ENCODE assay signal across 8 mouse cellular contexts in genomic region chr4:108999999-109000950, GRCm38 (mm10). TPM values are rescaled to one million over a fixed set of nuclear protein-coding genes. Genes with fewer than 3 reads are reported as not detected.
DNase-seq lines count a peak whose midpoint lies in the region; ATAC-seq and TF ChIP-seq lines count a peak whose summit lies in the region.

Gene Nrd1 (plus strand): TSS chr4:109000655.

- peak; percentile 96 for DNase-seq in MN1 (ENCODE audit: low spot score)
- DNase-seq in cerebellum, adult 9-10 months: peak; percentile 99
- peak; percentile 99 for DNase-seq in hindbrain, embryonic 10.5 days (ENCODE audit: low spot score)
- peak; percentile 99 for DNase-seq in layer of hippocampus, adult 9-11 months
- peak; percentile 99 for DNase-seq in lung, postnatal 0 days (ENCODE audit: low spot score)
- peak; percentile 97 for DNase-seq in ovary, postnatal 14 days (ENCODE audit: low spot score)
- DNase-seq in thymus, postnatal 14 days: peak; percentile 99

- TF ChIP-seq EP300 in lung, postnatal 0 days (IDR thresholded peaks at IDR 0.05): no peak

- no peaks in the 10 kb centered on the region for H3K27me3 ChIP-seq in hindbrain, embryonic 10.5 days (ENCODE audit: insufficient read depth, poor library complexity, severe bottlenecking)
- no peaks in the 10 kb centered on the region for H3K27me3 ChIP-seq in lung, postnatal 0 days (replicated peaks; ENCODE audit: insufficient read depth, low read length)

- WGBS in hindbrain, embryonic 10.5 days: under 1% methylated on average over 58 of the region's 58 CpGs
- WGBS in lung, postnatal 0 days: under 1% methylated on average over 57 of the region's 58 CpGs

- H3K9me3 ChIP-seq in hindbrain, embryonic 10.5 days: no peaks in the 10 kb centered on the region
- H3K9me3 ChIP-seq in lung, postnatal 0 days (ENCODE audit: low read length): no peaks in the 10 kb centered on the region

- peak; percentile 96 for ATAC-seq in frontal cortex, adult (ENCODE audit: low TSS enrichment)
- ATAC-seq in lung, postnatal 0 days: peak; percentile 99

- peaks cover 16% of the 10 kb centered on the region for H3K36me3 ChIP-seq in hindbrain, embryonic 10.5 days
- no peaks in the 10 kb centered on the region for H3K36me3 ChIP-seq in lung, postnatal 0 days (ENCODE audit: insufficient read depth, low read length)

- H3K4me1 ChIP-seq in hindbrain, embryonic 10.5 days (replicated peaks): peaks cover 22% of the 10 kb centered on the region
- peaks cover 4% of the 10 kb centered on the region; the same call in 1 of the 2 replicates for H3K4me1 ChIP-seq in lung, postnatal 0 days (ENCODE audit: insufficient read depth, low read depth, low read length)

- 0 out of 2 replicates have a peak, but pooled peaks have one; percentile 6 for TF ChIP-seq CTCF in lung, postnatal 0 days (IDR thresholded peaks at IDR 0.05)

- peak within 1 kb of the TSS; percentile 93 for H3K27ac ChIP-seq in hindbrain, embryonic 10.5 days
- peak within 1 kb of the TSS; percentile 95 for H3K27ac ChIP-seq in lung, postnatal 0 days (ENCODE audit: low read length)

- peak within 1 kb of the TSS; percentile 62 for H3K4me2 ChIP-seq in lung, postnatal 0 days (replicated peaks; ENCODE audit: low read depth, low read length)

- peak within 1 kb of the TSS; percentile 89 for H3K4me3 ChIP-seq in hindbrain, embryonic 10.5 days
- H3K4me3 ChIP-seq in lung, postnatal 0 days (ENCODE audit: low read depth, low read length): peak within 1 kb of the TSS; percentile 70

- peak within 1 kb of the TSS; percentile 46 for H3K9ac ChIP-seq in lung, postnatal 0 days (replicated peaks; ENCODE audit: low read depth)

RNA-seq across cellular contexts. Expression of gene Nrd1, which starts in this region (rescaled TPM):
- polyA plus RNA-seq in hindbrain, embryonic 10.5 days (2016; fragmentation: Nextera tagmentation; extraction: Ambion mirVana): 67.0 and 69.2 TPM in 2 replicates
- 29.3 and 36.9 TPM in 2 replicates for polyA plus RNA-seq in lung, postnatal 0 days (2015; fragmentation: Nextera tagmentation; extraction: Ambion mirVana)

Comparison
In these comparisons a context has a peak if more than half of its experiments do, and no peak if none do; other contexts are left out.
1. Peak in every context shown above with its lines: DNase-seq, ATAC-seq, H3K4me3 ChIP-seq and H3K27ac ChIP-seq.